Mouse (Mus musculus) liver, embryonic 14.5 days (tissue): ENCODE measurements around the gene Gm36864.

ENCODE experiments used
- CTCF ChIP-seq: IDR thresholded peaks from 2 replicates; pipeline ENCODE4 v1.5.1; 2016; ENCODE audit warnings: antibody characterized with exemption, low read depth, control low read depth
- EP300 ChIP-seq: IDR thresholded peaks from 2 replicates; pipeline ENCODE4 v1.6.1; 2016; ENCODE audit warnings: antibody characterized with exemption, low read depth

- no peak for TF ChIP-seq CTCF
- no peak for TF ChIP-seq EP300
Measured at GRCm38 (mm10) chr7:44246984-44247470, 11.1 kb downstream of the Gm36864 start.
